Mouse (Mus musculus) kidney, postnatal 4 days (tissue): ENCODE measurements around the gene Phlpp2.

Source experiments
- DNase-seq, 2 experiments: peaks; one replicate each; pipeline ENCODE4 v3.0.0; 2021; ENCODE audit warnings: mixed read lengths in 2 of 2

The Phlpp2 gene

DNA sequence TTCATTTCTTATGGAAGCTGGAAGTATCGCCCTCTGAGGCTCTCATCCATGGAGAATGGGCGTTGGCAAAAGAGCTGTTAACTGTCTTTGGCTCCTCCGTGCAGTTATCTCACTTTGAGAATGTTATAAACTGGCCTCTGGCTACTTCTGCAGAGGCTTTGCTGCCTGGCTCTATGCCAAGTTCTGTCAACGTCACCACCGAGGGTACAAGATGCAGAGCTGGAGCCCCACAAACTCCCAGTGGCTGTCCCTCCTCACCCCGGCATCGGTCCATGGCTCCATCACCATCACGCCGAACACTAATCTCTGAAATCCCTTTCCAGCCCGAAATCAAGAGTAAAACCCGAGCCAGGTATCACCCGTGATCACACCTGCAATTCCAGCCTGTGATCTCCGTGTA, 95.1 kb downstream of the Phlpp2 start:
- DNase-seq = no peak

DNA sequence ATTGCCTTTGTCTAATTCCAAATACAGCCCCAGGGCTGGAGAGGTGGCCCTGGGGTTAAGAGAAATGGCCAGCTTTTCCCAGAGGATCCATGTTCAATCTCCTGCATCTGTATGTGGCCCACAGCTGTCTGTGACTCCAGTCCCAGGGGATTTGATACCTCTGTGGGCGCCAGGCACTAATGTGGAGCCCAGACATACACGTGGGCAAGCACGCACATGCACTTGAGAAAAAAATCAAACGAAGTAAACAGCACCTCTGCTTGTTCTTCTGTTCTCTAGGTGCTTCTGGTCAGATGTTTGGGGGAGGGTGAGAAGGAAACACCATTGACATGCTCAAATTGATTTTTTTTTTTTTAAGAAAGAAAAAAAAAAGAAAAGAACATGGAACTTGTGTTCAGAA, 95.8 kb downstream of the Phlpp2 start:
- no peak for DNase-seq

DNA sequence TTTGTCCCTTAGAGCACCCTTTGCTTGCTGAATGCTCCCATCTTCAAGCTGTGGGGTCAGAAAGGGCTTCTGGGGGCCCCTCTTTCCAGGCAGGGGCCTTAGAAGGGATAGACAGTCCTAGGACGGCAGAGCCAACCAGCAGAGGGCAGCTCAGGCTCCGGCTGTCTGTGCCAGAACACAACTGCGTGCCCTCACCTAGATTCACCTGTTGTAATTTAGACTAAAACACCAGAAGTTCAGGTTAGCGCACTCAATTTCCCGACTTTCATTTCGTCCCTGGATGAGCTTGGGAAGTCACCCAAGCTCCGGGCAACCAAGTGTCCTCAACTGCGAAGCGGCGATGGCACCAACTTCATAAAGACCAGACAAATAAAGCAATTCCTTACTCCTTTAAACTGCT, 100.5 kb downstream of the Phlpp2 start:
- DNase-seq = no peak

- no peak for DNase-seq
These were observed 102.0 kb downstream of the Phlpp2 start for GRCm38 (mm10) chr8:109970323-109970722.

GRCm38 (mm10) chr8:109972901-109973300, 104.6 kb downstream of the Phlpp2 start:
- DNase-seq = no peak

- no peak for DNase-seq
These were observed 111.0 kb downstream of the Phlpp2 start for GRCm38 (mm10) chr8:109979339-109979738.

GRCm38 (mm10) chr8:109982386-109983105, 114.2 kb downstream of the Phlpp2 start:
- DNase-seq = no peak

DNA sequence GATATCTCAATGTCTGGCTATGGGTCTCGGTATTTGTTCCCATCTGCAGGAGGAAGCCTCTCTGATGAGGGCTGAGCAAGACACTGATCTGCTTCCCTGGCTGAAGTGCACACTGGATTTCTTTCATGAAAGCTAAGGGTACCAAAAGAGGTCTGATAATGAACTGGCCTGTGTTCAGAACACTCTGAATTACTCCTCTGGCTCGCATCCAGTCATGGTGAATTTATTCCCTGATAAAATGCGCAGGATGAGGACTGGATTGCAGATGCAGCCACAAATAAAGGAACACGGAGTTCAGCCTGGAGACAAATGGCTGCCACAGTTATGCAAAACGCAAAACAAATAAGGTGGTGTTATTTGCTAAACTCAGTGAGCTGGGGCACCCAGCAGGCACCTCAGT, 115.6 kb downstream of the Phlpp2 start:
- DNase-seq = no peak

DNA sequence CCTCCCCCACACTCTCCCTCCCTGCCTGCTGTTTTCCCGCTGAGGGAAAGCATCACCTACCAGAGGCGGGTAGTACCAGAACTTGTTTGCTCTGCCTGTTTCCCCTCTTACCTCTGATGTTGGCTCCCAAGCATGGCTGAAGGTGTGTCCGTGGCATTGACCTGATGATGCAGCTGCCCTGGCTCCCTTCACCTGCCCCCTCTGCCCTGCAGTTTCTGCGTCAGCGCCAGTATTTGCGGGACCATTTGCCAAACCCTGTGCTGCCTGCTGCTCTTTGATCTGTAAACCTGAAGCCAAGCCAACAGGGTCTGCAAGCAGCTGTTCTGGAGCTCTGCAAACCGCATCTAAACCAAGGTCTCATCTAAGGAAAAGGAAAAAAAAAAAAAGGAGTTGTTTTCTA, 118.0 kb downstream of the Phlpp2 start:
- DNase-seq = no peak

GRCm38 (mm10) chr8:109987776-109988175, 119.4 kb downstream of the Phlpp2 start:
- no peak for DNase-seq

- DNase-seq = no peak
These were observed 120.8 kb downstream of the Phlpp2 start for GRCm38 (mm10) chr8:109989151-109989550.

DNA sequence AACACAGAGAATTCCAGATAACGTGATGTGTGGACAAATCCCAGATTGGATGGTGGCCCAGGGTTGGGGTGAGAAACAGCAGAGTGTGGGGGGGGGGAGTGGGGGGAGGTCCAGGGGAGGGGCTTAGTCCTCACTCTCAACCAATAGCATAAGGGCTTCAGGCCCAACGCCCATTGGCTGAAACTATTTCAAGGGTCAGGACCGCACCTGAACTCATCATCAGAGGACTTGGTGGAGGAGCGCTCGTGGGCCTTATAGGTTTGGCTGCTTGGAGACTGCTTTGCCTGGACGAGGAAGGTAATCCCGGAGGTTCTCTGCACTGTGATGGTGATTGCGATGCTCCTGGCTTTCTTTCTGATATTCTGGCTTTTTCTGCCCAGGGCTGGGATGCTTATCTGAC, 121.9 kb downstream of the Phlpp2 start, which contains the start of gene Tat:
Gene Tat (plus strand): TSS at position 214 of the 400 bp plus-strand sequence.
- DNase-seq = no peak

- no peak for DNase-seq
These were observed 123.8 kb downstream of the Phlpp2 start for GRCm38 (mm10) chr8:109992166-109992565.

GRCm38 (mm10) chr8:109992951-109993350, 124.6 kb downstream of the Phlpp2 start:
- DNase-seq = no peak
